Mouse (Mus musculus) thymus, postnatal 25 days (tissue): Measurements from ENCODE around the gene Tmub2.
"Not testable (repeated sequence)": the region's sequence is repeated elsewhere in the genome, so short reads cannot be mapped to it uniquely, and the experiment has no call there.

ENCODE experiments used
- DNase-seq: peaks from one replicate; pipeline ENCODE4 v3.0.0; 2022

Gene Tmub2

GRCm38 (mm10) chr11:102280267-102280666 is 4.5 kb upstream of the Tmub2 start:
- DNase-seq = not testable (repeated sequence)

- no peak for DNase-seq
These were observed 809 bp upstream of the Tmub2 start for GRCm38 (mm10) chr11:102283922-102284321.

GRCm38 (mm10) chr11:102285095-102285834 is 534 bp downstream of the Tmub2 start:
- DNase-seq = no peak

- DNase-seq = no peak
These were observed 2.8 kb downstream of the Tmub2 start for GRCm38 (mm10) chr11:102287485-102287884.

GRCm38 (mm10) chr11:102288027-102288804 is 3.5 kb downstream of the Tmub2 start:
- DNase-seq = no peak

- no peak for DNase-seq
These were observed 4.2 kb downstream of the Tmub2 start for GRCm38 (mm10) chr11:102288913-102289312.

GRCm38 (mm10) chr11:102289511-102290100 is 4.9 kb downstream of the Tmub2 start:
- no peak for DNase-seq

- DNase-seq = no peak
These were observed 5.4 kb downstream of the Tmub2 start for GRCm38 (mm10) chr11:102290141-102290540.

GRCm38 (mm10) chr11:102291051-102291535 is 6.4 kb downstream of the Tmub2 start:
- DNase-seq = no peak

GRCm38 (mm10) chr11:102293971-102294370 is 9.2 kb downstream of the Tmub2 start:
- DNase-seq = no peak

GRCm38 (mm10) chr11:102294416-102294815 is 9.7 kb downstream of the Tmub2 start:
- no peak for DNase-seq

GRCm38 (mm10) chr11:102294887-102295597 is 10.3 kb downstream of the Tmub2 start:
- peak; percentile 79 for DNase-seq

- DNase-seq = peak; percentile 76
These were observed 11.1 kb downstream of the Tmub2 start for GRCm38 (mm10) chr11:102295598-102296471.

GRCm38 (mm10) chr11:102296491-102297472 is 12.1 kb downstream of the Tmub2 start, which contains the start of gene Atxn7l3:
Gene Atxn7l3 (minus strand): TSS chr11:102296631.
- DNase-seq = peak; percentile 99

GRCm38 (mm10) chr11:102297577-102298556 is 13.1 kb downstream of the Tmub2 start:
- DNase-seq = no peak

- peak; percentile 83 for DNase-seq
These were observed 15.1 kb downstream of the Tmub2 start for GRCm38 (mm10) chr11:102299839-102300238.

- DNase-seq = no peak
These were observed 19.4 kb downstream of the Tmub2 start for GRCm38 (mm10) chr11:102304141-102304540.

GRCm38 (mm10) chr11:102305359-102305758 is 20.6 kb downstream of the Tmub2 start:
- no peak for DNase-seq

GRCm38 (mm10) chr11:102308104-102308503 is 23.4 kb downstream of the Tmub2 start:
- no peak for DNase-seq
